Mouse (Mus musculus): ENCODE measurements around the gene Ptpn3. TPM values are rescaled to one million over a fixed set of nuclear protein-coding genes. Genes with fewer than 3 reads are reported as not detected.

Ptpn3 gene
- polyA plus RNA-seq, 2 experiments = 0.38 to 0.46 TPM

GRCm38 (mm10) chr4:57266389-57266788 is 35.2 kb downstream of the Ptpn3 start:
- WGBS (ENCODE audit: insufficient replicate concordance) = 70% methylated on average over 9 of the region's 9 CpGs
- TF ChIP-seq CTCF (IDR thresholded peaks at IDR 0.05; ENCODE audit: low read depth) (no peak), EP300 (IDR thresholded peaks at IDR 0.05; ENCODE audit: low read depth) (no peak)
- Histone ChIP-seq H3K27me3 (ENCODE audit: control insufficient read depth, insufficient read depth, low read length) (no peaks in the 10 kb centered on the region), H3K4me1 (replicated peaks; ENCODE audit: control insufficient read depth in 2 of 2, insufficient read depth in 2 of 2, low read length in 1 of 2) (no peaks in the 10 kb centered on the region), H3K9me3 (ENCODE audit: control insufficient read depth, low read length) (no peaks in the 10 kb centered on the region), H3K27ac (no peak overlapping the region), H3K4me3 (ENCODE audit: insufficient read depth in 1 of 2, low read depth in 2 of 2, low read length in 2 of 2) (no peak overlapping the region), H3K36me3 (replicated peaks; ENCODE audit: control insufficient read depth, insufficient read depth, low read depth) (no peaks in the 10 kb centered on the region), H3K4me2 (ENCODE audit: low read depth) (no peak overlapping the region), H3K9ac (replicated peaks) (no peak overlapping the region)
- DNase-seq (ENCODE audit: low read depth in 3 of 3, low spot score in 3 of 3) (no peak), ATAC-seq (ENCODE audit: insufficient read depth) (no peak)

- no peak overlapping the region for H3K4me3 ChIP-seq (ENCODE audit: insufficient read depth in 1 of 2, low read depth in 2 of 2, low read length in 2 of 2)
- TF ChIP-seq CTCF (IDR thresholded peaks at IDR 0.05; ENCODE audit: low read depth) (no peak), EP300 (IDR thresholded peaks at IDR 0.05; ENCODE audit: low read depth) (no peak)
- no peak overlapping the region for H3K4me2 ChIP-seq (ENCODE audit: low read depth)
- DNase-seq (ENCODE audit: low read depth in 3 of 3, low spot score in 3 of 3) (no peak), ATAC-seq (ENCODE audit: insufficient read depth) (no peak)
- no peaks in the 10 kb centered on the region for H3K9me3 ChIP-seq (ENCODE audit: control insufficient read depth, low read length)
- H3K9ac ChIP-seq (replicated peaks) = no peak overlapping the region
- no peaks in the 10 kb centered on the region for H3K36me3 ChIP-seq (replicated peaks; ENCODE audit: control insufficient read depth, insufficient read depth, low read depth)
- WGBS (ENCODE audit: insufficient replicate concordance) = 67% methylated on average over 7 of the region's 7 CpGs
- no peaks in the 10 kb centered on the region for H3K4me1 ChIP-seq (replicated peaks; ENCODE audit: control insufficient read depth in 2 of 2, insufficient read depth in 2 of 2, low read length in 1 of 2)
- no peak overlapping the region for H3K27ac ChIP-seq
- no peaks in the 10 kb centered on the region for H3K27me3 ChIP-seq (ENCODE audit: control insufficient read depth, insufficient read depth, low read length)
Measured at GRCm38 (mm10) chr4:57263695-57264094, 37.9 kb downstream of the Ptpn3 start.

DNA sequence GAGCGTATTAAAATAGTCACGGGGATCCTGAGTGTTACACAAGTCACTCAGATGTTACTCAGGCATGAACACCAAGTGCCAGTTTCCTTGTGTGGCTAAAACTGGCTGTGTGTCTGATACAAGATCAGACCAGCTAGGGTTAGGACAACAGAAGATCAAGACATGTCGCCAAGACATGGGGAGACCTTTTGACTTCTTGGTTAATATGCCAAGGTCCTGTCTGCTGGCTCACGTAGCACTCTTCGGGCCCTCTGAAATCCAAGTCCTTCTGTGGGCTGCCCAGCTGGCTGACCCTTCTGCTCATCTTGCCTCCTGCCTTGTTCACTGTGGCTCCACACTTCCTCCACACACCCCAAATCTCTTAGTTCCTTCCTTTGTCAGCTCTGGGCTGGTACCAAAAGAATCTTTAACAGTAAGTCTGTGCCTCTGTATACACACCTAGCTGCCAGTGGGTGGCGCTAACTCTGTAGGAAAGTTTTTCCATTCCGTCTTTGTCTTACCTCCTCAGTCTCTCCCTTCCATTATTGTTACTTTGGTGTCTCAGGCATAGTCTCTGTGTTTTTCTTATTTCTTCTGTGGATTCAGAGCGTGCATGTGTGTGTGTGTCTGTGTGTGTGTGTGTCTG is 38.5 kb downstream of the Ptpn3 start:
- no peaks in the 10 kb centered on the region for H3K4me1 ChIP-seq (replicated peaks; ENCODE audit: control insufficient read depth in 2 of 2, insufficient read depth in 2 of 2, low read length in 1 of 2)
- TF ChIP-seq CTCF (IDR thresholded peaks at IDR 0.05; ENCODE audit: low read depth) (peak; percentile 49; the same call in 1 of the 2 replicates), EP300 (IDR thresholded peaks at IDR 0.05; ENCODE audit: low read depth) (no peak)
- H3K36me3 ChIP-seq (replicated peaks; ENCODE audit: control insufficient read depth, insufficient read depth, low read depth) = no peaks in the 10 kb centered on the region
- ATAC-seq (ENCODE audit: insufficient read depth) (no peak), DNase-seq (ENCODE audit: low read depth in 3 of 3, low spot score in 3 of 3) (no peak)
- H3K9me3 ChIP-seq (ENCODE audit: control insufficient read depth, low read length) = no peaks in the 10 kb centered on the region
- H3K27me3 ChIP-seq (ENCODE audit: control insufficient read depth, insufficient read depth, low read length) = no peaks in the 10 kb centered on the region
- WGBS (ENCODE audit: insufficient replicate concordance) = 58% methylated on average over 8 of the region's 8 CpGs
- no peak overlapping the region for H3K9ac ChIP-seq (replicated peaks)
- no peak overlapping the region for H3K4me3 ChIP-seq (ENCODE audit: insufficient read depth in 1 of 2, low read depth in 2 of 2, low read length in 2 of 2)
- no peak overlapping the region for H3K4me2 ChIP-seq (ENCODE audit: low read depth)
- H3K27ac ChIP-seq = no peak overlapping the region

DNA sequence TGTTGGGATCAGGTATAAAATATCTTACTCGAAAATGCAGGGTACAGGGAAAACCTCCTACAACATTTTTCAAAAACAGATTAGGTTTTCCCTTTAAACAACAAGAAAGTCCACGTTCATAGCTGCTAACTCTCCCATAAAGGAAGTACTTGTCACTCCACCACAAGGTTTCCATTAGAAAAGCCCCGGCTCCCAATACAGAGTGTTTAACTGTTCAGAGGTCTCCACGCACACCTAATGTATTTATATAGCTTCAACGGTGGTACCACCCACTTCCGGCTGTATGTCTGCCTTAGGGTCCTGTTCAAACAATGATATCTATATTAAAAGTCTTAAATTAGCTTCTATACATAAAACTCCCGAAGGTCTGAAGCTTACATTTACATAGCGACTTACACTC is 39.2 kb downstream of the Ptpn3 start:
- WGBS (ENCODE audit: insufficient replicate concordance) = 62% methylated on average over 8 of the region's 8 CpGs
- no peak overlapping the region for H3K27ac ChIP-seq

DNA sequence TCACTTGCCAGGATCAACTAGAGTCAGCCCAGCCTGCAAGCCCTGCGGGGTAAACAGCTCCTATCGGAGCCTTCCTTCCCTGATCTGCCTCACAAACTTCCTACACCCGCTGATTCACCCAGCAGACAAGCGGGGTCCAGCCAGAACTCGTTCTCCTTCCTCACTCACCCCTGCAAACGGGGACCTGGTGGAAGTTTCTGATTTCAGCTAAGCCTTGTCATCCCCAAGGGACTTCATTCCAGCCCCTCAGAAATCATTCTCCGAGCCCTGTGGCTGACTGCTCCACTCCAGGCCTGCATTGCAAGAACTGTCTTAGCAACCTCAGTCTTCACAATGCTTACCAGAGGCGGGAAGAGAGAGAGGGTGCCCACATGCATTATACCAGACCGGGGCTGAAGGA is 39.8 kb downstream of the Ptpn3 start:
- no peak overlapping the region for H3K4me2 ChIP-seq (ENCODE audit: low read depth)
- no peaks in the 10 kb centered on the region for H3K36me3 ChIP-seq (replicated peaks; ENCODE audit: control insufficient read depth, insufficient read depth, low read depth)
- no peaks in the 10 kb centered on the region for H3K27me3 ChIP-seq (ENCODE audit: control insufficient read depth, insufficient read depth, low read length)
- DNase-seq (ENCODE audit: low read depth in 3 of 3, low spot score in 3 of 3) = no peak
- H3K4me3 ChIP-seq (ENCODE audit: insufficient read depth in 1 of 2, low read depth in 2 of 2, low read length in 2 of 2) = no peak overlapping the region
- 43% methylated on average over 9 of the region's 9 CpGs for WGBS (ENCODE audit: insufficient replicate concordance)
- no peaks in the 10 kb centered on the region for H3K4me1 ChIP-seq (replicated peaks; ENCODE audit: control insufficient read depth in 2 of 2, insufficient read depth in 2 of 2, low read length in 1 of 2)
- H3K9ac ChIP-seq (replicated peaks) = no peak overlapping the region
- no peak for TF ChIP-seq CTCF (IDR thresholded peaks at IDR 0.05; ENCODE audit: low read depth)
- TF ChIP-seq EP300 (IDR thresholded peaks at IDR 0.05; ENCODE audit: low read depth) = no peak
- H3K9me3 ChIP-seq (ENCODE audit: control insufficient read depth, low read length) = no peaks in the 10 kb centered on the region
- no peak for ATAC-seq (ENCODE audit: insufficient read depth)
- H3K27ac ChIP-seq = no peak overlapping the region

More for the DNA sequence above, 39.2 kb downstream of the Ptpn3 start:
- DNase-seq (ENCODE audit: low read depth in 3 of 3, low spot score in 3 of 3) (no peak), ATAC-seq (ENCODE audit: insufficient read depth) (no peak)
- H3K36me3 ChIP-seq (replicated peaks; ENCODE audit: control insufficient read depth, insufficient read depth, low read depth) = no peaks in the 10 kb centered on the region
- H3K27me3 ChIP-seq (ENCODE audit: control insufficient read depth, insufficient read depth, low read length) = no peaks in the 10 kb centered on the region
- H3K4me3 ChIP-seq (ENCODE audit: insufficient read depth in 1 of 2, low read depth in 2 of 2, low read length in 2 of 2) = no peak overlapping the region
- H3K4me1 ChIP-seq (replicated peaks; ENCODE audit: control insufficient read depth in 2 of 2, insufficient read depth in 2 of 2, low read length in 1 of 2) = no peaks in the 10 kb centered on the region
- H3K9ac ChIP-seq (replicated peaks) = no peak overlapping the region
- TF ChIP-seq EP300 (IDR thresholded peaks at IDR 0.05; ENCODE audit: low read depth) (no peak), CTCF (IDR thresholded peaks at IDR 0.05; ENCODE audit: low read depth) (no peak)
- no peaks in the 10 kb centered on the region for H3K9me3 ChIP-seq (ENCODE audit: control insufficient read depth, low read length)
- H3K4me2 ChIP-seq (ENCODE audit: low read depth) = no peak overlapping the region
